ENCODE assay signal across 12 mouse cellular contexts in genomic region chr5:28161383-28161937, GRCm38 (mm10). TPM values are rescaled to one million over a fixed set of nuclear protein-coding genes. Genes with fewer than 3 reads are reported as not detected.
A peak's percentile ranks its signal among the peaks of the same experiment; 100 is the strongest.
DNase-seq lines count a peak whose midpoint lies in the region; ATAC-seq lines count a peak whose summit lies in the region.
"Had no signal": no experiment of that assay in that cellular context is flagged by ENCODE, and none has a peak within 500 bp of the region (broad histone marks: within the 10 kb centered on the region; RNA-seq: fewer than 3 reads in every experiment).

No protein-coding gene starts in this region.

- under 1% methylated on average over 20 of the region's 20 CpGs for WGBS in forebrain, embryonic 11.5 days
- WGBS in forebrain, embryonic 14.5 days, result under 1% methylated on average over 20 of the region's 20 CpGs
- 3% methylated on average over 20 of the region's 20 CpGs for WGBS in lung, embryonic 15.5 days
- WGBS in hindbrain, embryonic 10.5 days, result 2% methylated on average over 20 of the region's 20 CpGs
- 2% methylated on average over 20 of the region's 20 CpGs for whole genome bisulfite sequencing in midbrain, embryonic 12.5 days

- no peak overlapping the region for H3K4me2 ChIP-seq in forebrain, embryonic 11.5 days (ENCODE audit: low read depth, low read length, severe bottlenecking)
- no peak overlapping the region for H3K4me2 ChIP-seq in forebrain, embryonic 14.5 days (ENCODE audit: low read length)
- peak overlapping the region; percentile 16; the same call in 1 of the 2 replicates for H3K4me2 ChIP-seq in lung, embryonic 15.5 days
- peak overlapping the region; percentile 52 for H3K4me2 ChIP-seq in midbrain, embryonic 12.5 days (replicated peaks)
- H3K4me2 ChIP-seq: liver, embryonic 12.5 days had no signal

- DNase-seq in forebrain, embryonic 11.5 days (ENCODE audit: low spot score), result no peak
- no peak for DNase-seq in forebrain, embryonic 14.5 days (ENCODE audit: low spot score)
- no peak for DNase-seq in lung, postnatal 25 days (ENCODE audit: low spot score)
- no peak for DNase-seq in hindbrain, embryonic 10.5 days (ENCODE audit: low spot score)
- DNase-seq in ovary, postnatal 36 days (ENCODE audit: low spot score), result no peak
- DNase-seq in adrenal gland, adult 2 months, result no peak
- DNase-seq: thymus, adult 18-20 months had no signal

- no peak overlapping the region for H3K9ac ChIP-seq in forebrain, embryonic 11.5 days (ENCODE audit: low read length)
- no peak overlapping the region for H3K9ac ChIP-seq in forebrain, embryonic 14.5 days (ENCODE audit: low read length)
- H3K9ac ChIP-seq in lung, embryonic 15.5 days, result no peak overlapping the region
- peak overlapping the region; percentile 63 for H3K9ac ChIP-seq in midbrain, embryonic 12.5 days (replicated peaks)
- H3K9ac ChIP-seq: liver, embryonic 12.5 days had no signal

- H3K4me3 ChIP-seq in forebrain, embryonic 11.5 days (ENCODE audit: low read depth, low read length), result 0 out of 2 replicates have a peak overlapping the region, but pooled peaks have one; percentile 7
- no peak overlapping the region for H3K4me3 ChIP-seq in forebrain, embryonic 14.5 days (ENCODE audit: low read depth, low read length)
- H3K4me3 ChIP-seq in lung, embryonic 15.5 days, result no peak overlapping the region
- H3K4me3 ChIP-seq in hindbrain, embryonic 10.5 days, result peak overlapping the region; percentile 48
- peak overlapping the region; percentile 32 for H3K4me3 ChIP-seq in midbrain, embryonic 12.5 days
- H3K4me3 ChIP-seq: liver, embryonic 12.5 days had no signal

- no peaks in the 10 kb centered on the region for H3K36me3 ChIP-seq in forebrain, embryonic 11.5 days (ENCODE audit: control insufficient read depth, insufficient read depth, low read length)
- no peaks in the 10 kb centered on the region for H3K36me3 ChIP-seq in forebrain, embryonic 14.5 days (ENCODE audit: control insufficient read depth, insufficient read depth, low read length)
- H3K36me3 ChIP-seq in lung, embryonic 15.5 days, result no peaks in the 10 kb centered on the region
- no peaks in the 10 kb centered on the region for H3K36me3 ChIP-seq in hindbrain, embryonic 10.5 days
- H3K36me3 ChIP-seq in midbrain, embryonic 12.5 days, result no peaks in the 10 kb centered on the region
- H3K36me3 ChIP-seq: liver, embryonic 12.5 days had no signal

- H3K27me3 ChIP-seq in forebrain, embryonic 11.5 days (ENCODE audit: control insufficient read depth, insufficient read depth, low read length), result peaks cover 92% of the 10 kb centered on the region
- peaks cover 92% of the 10 kb centered on the region for H3K27me3 ChIP-seq in forebrain, embryonic 14.5 days (replicated peaks; ENCODE audit: control insufficient read depth, insufficient read depth, low read length)
- H3K27me3 ChIP-seq in lung, embryonic 15.5 days, result peaks cover 100% of the 10 kb centered on the region
- peaks cover 100% of the 10 kb centered on the region for H3K27me3 ChIP-seq in hindbrain, embryonic 10.5 days (ENCODE audit: insufficient read depth, poor library complexity, severe bottlenecking)
- peaks cover 95% of the 10 kb centered on the region for H3K27me3 ChIP-seq in midbrain, embryonic 12.5 days

- H3K27ac ChIP-seq in forebrain, embryonic 11.5 days (ENCODE audit: low read depth, low read length), result no peak overlapping the region
- H3K27ac ChIP-seq in forebrain, embryonic 14.5 days (ENCODE audit: low read depth, low read length), result no peak overlapping the region
- H3K27ac ChIP-seq in lung, embryonic 15.5 days, result no peak overlapping the region
- peak overlapping the region; percentile 88 for H3K27ac ChIP-seq in hindbrain, embryonic 10.5 days
- peak overlapping the region; percentile 30; the same call in 1 of the 2 replicates for H3K27ac ChIP-seq in midbrain, embryonic 12.5 days (replicated peaks)
- H3K27ac ChIP-seq: liver, embryonic 12.5 days had no signal

- no peaks in the 10 kb centered on the region for H3K9me3 ChIP-seq in forebrain, embryonic 11.5 days (ENCODE audit: control insufficient read depth, low read length)
- H3K9me3 ChIP-seq in forebrain, embryonic 14.5 days (replicated peaks; ENCODE audit: control insufficient read depth, low read length), result no peaks in the 10 kb centered on the region
- no peaks in the 10 kb centered on the region for H3K9me3 ChIP-seq in lung, embryonic 15.5 days
- H3K9me3 ChIP-seq in hindbrain, embryonic 10.5 days, result no peaks in the 10 kb centered on the region
- no peaks in the 10 kb centered on the region for H3K9me3 ChIP-seq in midbrain, embryonic 12.5 days
- H3K9me3 ChIP-seq: liver, embryonic 12.5 days had no signal

- no peak for ATAC-seq in forebrain, embryonic 11.5 days (replicated peaks; ENCODE audit: low FRiP score)
- ATAC-seq in forebrain, embryonic 14.5 days, result no peak
- no peak for ATAC-seq in lung, embryonic 15.5 days (ENCODE audit: borderline replicate concordance, extremely low read depth, low FRiP score, low TSS enrichment)
- no peak for ATAC-seq in midbrain, embryonic 12.5 days (ENCODE audit: low FRiP score, low read depth)
- ATAC-seq: liver, embryonic 12.5 days had no signal

- H3K4me1 ChIP-seq in forebrain, embryonic 11.5 days (replicated peaks; ENCODE audit: control insufficient read depth, insufficient read depth, low read length), result peaks cover 13% of the 10 kb centered on the region; the same call in 1 of the 2 replicates
- H3K4me1 ChIP-seq in forebrain, embryonic 14.5 days (ENCODE audit: control insufficient read depth, insufficient read depth, low read length), result peaks cover 9% of the 10 kb centered on the region; the same call in 1 of the 2 replicates
- H3K4me1 ChIP-seq in lung, embryonic 15.5 days, result peaks cover 15% of the 10 kb centered on the region
- peaks cover 77% of the 10 kb centered on the region for H3K4me1 ChIP-seq in hindbrain, embryonic 10.5 days (replicated peaks)
- peaks cover 39% of the 10 kb centered on the region for H3K4me1 ChIP-seq in midbrain, embryonic 12.5 days

RNA-seq across cellular contexts. Expression of gene En2, which starts 4.0 kb away (rescaled TPM):
- not detected in 2 replicates for polyA plus RNA-seq in forebrain, embryonic 11.5 days (2014; fragmentation: Nextera tagmentation; extraction: Ambion mirVana)
- not detected in 2 replicates for polyA plus RNA-seq in forebrain, embryonic 14.5 days (2014; fragmentation: Nextera tagmentation; extraction: Ambion mirVana)
- polyA plus RNA-seq in lung, embryonic 15.5 days (2015; fragmentation: Nextera tagmentation; extraction: Ambion mirVana), result not detected in 2 replicates
- 0.50 and 0.88 TPM in 2 replicates for polyA plus RNA-seq in hindbrain, embryonic 10.5 days (2016; fragmentation: Nextera tagmentation; extraction: Ambion mirVana)
- polyA plus RNA-seq in midbrain, embryonic 12.5 days (2016; fragmentation: Nextera tagmentation; extraction: Ambion mirVana), result 1.5 and 2.1 TPM in 2 replicates
- under 1 TPM; 0.07 to 0.17 TPM for total RNA-seq in adrenal gland, adult 2 months (2021)
- polyA plus RNA-seq in adrenal gland, adult 2 months (2012; rRNA removed), result 0.12 and 0.19 TPM in 2 replicates
- total RNA-seq: monocyte, adult 5-6 weeks had no signal
- polyA plus RNA-seq: gonadal fat pad, adult 2 months; liver, embryonic 12.5 days had no signal

Comparison
In these comparisons a context has a peak if more than half of its experiments do, and no peak if none do; other contexts are left out.
1. H3K4me3 ChIP-seq: peak in forebrain, embryonic 11.5 days (single experiment), hindbrain, embryonic 10.5 days (single experiment) and midbrain, embryonic 12.5 days (single experiment); none in forebrain, embryonic 14.5 days (single experiment) and lung, embryonic 15.5 days (single experiment).
2. H3K27ac ChIP-seq: peak in hindbrain, embryonic 10.5 days (single experiment) and midbrain, embryonic 12.5 days (single experiment); none in forebrain, embryonic 11.5 days (single experiment), forebrain, embryonic 14.5 days (single experiment) and lung, embryonic 15.5 days (single experiment).
3. H3K4me2 ChIP-seq: peak in lung, embryonic 15.5 days (single experiment) and midbrain, embryonic 12.5 days (single experiment); none in forebrain, embryonic 11.5 days (single experiment) and forebrain, embryonic 14.5 days (single experiment).